In genomic region chrX:53045187-53045903, GRCm38 (mm10) we compare ENCODE assay signal across 9 mouse cellular contexts. TPM values are rescaled to one million over a fixed set of nuclear protein-coding genes. Genes with fewer than 3 reads are reported as not detected.
DNase-seq lines count a peak whose midpoint lies in the region; ATAC-seq and TF ChIP-seq lines count a peak whose summit lies in the region.
"Had no signal": no experiment of that assay in that cellular context is flagged by ENCODE, and none has a peak within 500 bp of the region (broad histone marks: within the 10 kb centered on the region; RNA-seq: fewer than 3 reads in every experiment).

No protein-coding gene starts in this region.

- no peak for TF ChIP-seq CTCF in kidney, adult 2 months (conservative IDR thresholded peaks at IDR 0.05; ENCODE audit: insufficient read depth, insufficient read length, low read depth, low read length)
- no peak for TF ChIP-seq CTCF in cerebellum, adult 2 months (IDR thresholded peaks at IDR 0.05; ENCODE audit: borderline replicate concordance, insufficient read depth, low read depth, low read length)

- no peaks in the 10 kb centered on the region for H3K27me3 ChIP-seq in kidney, adult 2 months (replicated peaks; ENCODE audit: control insufficient read depth, insufficient read depth, low read length)
- no peaks in the 10 kb centered on the region for H3K27me3 ChIP-seq in cerebellum, adult 2 months (ENCODE audit: control insufficient read depth, insufficient read depth, low read length)

- peak; percentile 68 for ATAC-seq in granulocyte monocyte progenitor cell, adult 5-6 weeks (replicated peaks; ENCODE audit: poor library complexity, severe bottlenecking)

- 0 out of 2 replicates have a peak overlapping the region, but pooled peaks have one; percentile 46 for H3K27ac ChIP-seq in kidney, adult 2 months (ENCODE audit: insufficient read depth, low read depth, low read length)
- H3K27ac ChIP-seq in cerebellum, adult 2 months (ENCODE audit: insufficient read depth, low read length), result no peak overlapping the region

- DNase-seq in gastrocnemius, postnatal 14 days, result peak; percentile 14
- DNase-seq in gastrocnemius, adult 18-20 months (ENCODE audit: low spot score), result no peak
- DNase-seq in kidney, adult 2 months, result peak; percentile 71
- DNase-seq in lung, postnatal 10 days, result peak; percentile 76
- DNase-seq in left cerebral cortex, adult 8-10 months (ENCODE audit: low spot score in 2 of 2), result no peak
- no peak for DNase-seq in Muller cell, postnatal 12 days (ENCODE audit: inconsistent ontology term)
- DNase-seq in cerebellum, adult 2 months, result no peak

- TF ChIP-seq POLR2A in kidney, adult 2 months (IDR thresholded peaks at IDR 0.05; ENCODE audit: low read depth, low read length), result no peak
- no peak for TF ChIP-seq POLR2A in cerebellum, adult 2 months (IDR thresholded peaks at IDR 0.05; ENCODE audit: borderline replicate concordance, insufficient read depth, low read length)

- no peak overlapping the region for H3K4me3 ChIP-seq in kidney, adult 2 months (ENCODE audit: insufficient read depth, low read depth, low read length)
- no peak overlapping the region for H3K4me3 ChIP-seq in cerebellum, adult 2 months (replicated peaks; ENCODE audit: insufficient read depth, low read depth, low read length)

- WGBS in kidney, adult 2 months, result 29% methylated on average over 10 of the region's 10 CpGs
- WGBS in cerebellum, adult 2 months, result 32% methylated on average over 10 of the region's 10 CpGs

- intact Hi-C loops in gastrocnemius, postnatal 14 days (cut with DNase I; ENCODE audit: low total_unique reads), result no loop called here

- no peaks in the 10 kb centered on the region for H3K36me3 ChIP-seq in kidney, adult 2 months (ENCODE audit: control insufficient read depth, insufficient read depth, low read length)
- H3K36me3 ChIP-seq: G1E had no signal

- H3K4me1 ChIP-seq in kidney, adult 2 months (ENCODE audit: control insufficient read depth, insufficient read depth, low read length), result 0 out of 2 replicates have a peak, but pooled peaks cover 2% of the 10 kb centered on the region
- no peaks in the 10 kb centered on the region for H3K4me1 ChIP-seq in cerebellum, adult 2 months (ENCODE audit: control insufficient read depth, insufficient read depth, low read length)

RNA-seq across cellular contexts. Expression of gene Hprt, which starts 57.4 kb away (rescaled TPM):
- 10 to 100 TPM; 28.2 to 32.2 TPM for total RNA-seq in gastrocnemius, postnatal 14 days (2021)
- total RNA-seq in gastrocnemius, adult 18-20 months (2021), result 10 to 100 TPM; 19.3 to 30.7 TPM
- total RNA-seq in granulocyte monocyte progenitor cell, adult 5-6 weeks (2014; fragmentation: Nextera tagmentation), result 260 and 308 TPM in 2 replicates
- 398 and 447 TPM in 2 replicates for total RNA-seq in granulocyte monocyte progenitor cell, adult 5-6 weeks (2017)
- polyA plus RNA-seq in kidney, adult 2 months (2012; rRNA removed), result 15.9 and 28.9 TPM in 2 replicates
- 100 to 1,000 TPM; 144 to 173 (median 169) TPM for total RNA-seq in left cerebral cortex, adult 8-10 months (2022)
- polyA plus RNA-seq in cerebellum, adult 2 months (2012; rRNA removed), result 169 and 181 TPM in 2 replicates

Comparison
In these comparisons a context has a peak if more than half of its experiments do, and no peak if none do; other contexts are left out.
1. DNase-seq: peak in gastrocnemius, postnatal 14 days (single experiment), kidney, adult 2 months (single experiment) and lung, postnatal 10 days (single experiment); none in gastrocnemius, adult 18-20 months (single experiment), left cerebral cortex, adult 8-10 months (0 of 2), Muller cell, postnatal 12 days (single experiment) and cerebellum, adult 2 months (0 of 2).
2. RNA of gene Hprt, which starts 57.4 kb away (total RNA-seq): 260 to 447 TPM in granulocyte monocyte progenitor cell, adult 5-6 weeks and 144 to 173 TPM in left cerebral cortex, adult 8-10 months; 28.2 to 32.2 TPM in gastrocnemius, postnatal 14 days and 19.3 to 30.7 TPM in gastrocnemius, adult 18-20 months; every median in the first group is over 4 times any median in the second.